Mouse (Mus musculus) ovary, adult 10 weeks (tissue): ENCODE measurements around the gene Gm26992. TPM values are rescaled to one million over a fixed set of nuclear protein-coding genes. Genes with fewer than 3 reads are reported as not detected.

ENCODE experiments used
- polyA plus RNA-seq: library from polyadenylated mRNA; stranded (reverse); fragments of 350-450 nt; fragmentation: Illumina TruSeq; extraction: RNeasy Lipid Tissue Mini Kit (QIAGEN cat#74804); gene quantifications from one replicate; pipeline ENCODE4 v1.2.3, GENCODE M21; 2014

Gm26992 gene
- not detected for polyA plus RNA-seq

GRCm38 (mm10) chrX:103421710-103422109 is at the start of gene Gm26992:
TSS of gene Gm26992 (plus strand) at chrX:103422010.

GRCm38 (mm10) chrX:103414167-103414566 is 7.6 kb upstream of the Gm26992 start, which contains the start of gene Tsx:
TSS of gene Tsx (plus strand) at chrX:103414467.

Other genes starting within 250 kb of the Gm26992 start
- 17.8 TPM for gene Nap1l2, start 235.4 kb upstream of the Gm26992 start, polyA plus RNA-seq
- gene Cdx4, start 100.6 kb upstream of the Gm26992 start, polyA plus RNA-seq = not detected
- 29.3 TPM for gene Chic1, start 65.5 kb upstream of the Gm26992 start, polyA plus RNA-seq
- not detected for gene Tsx, start 7.5 kb upstream of the Gm26992 start, polyA plus RNA-seq
- gene Zcchc13, start 208.6 kb downstream of the Gm26992 start, polyA plus RNA-seq = not detected